Mouse (Mus musculus) olfactory bulb, adult 2 months (tissue): Measurements from ENCODE around the gene Disp1. TPM values are rescaled to one million over a fixed set of nuclear protein-coding genes. Genes with fewer than 3 reads are reported as not detected.

ENCODE experiments used
- H3K27ac ChIP-seq: fragments of 200-500 bp; 2 replicates; pipeline ENCODE4 v1.5.1; 2012; ENCODE audit warnings: low read depth, low read length; ENCODE audit not compliant: insufficient read depth
- H3K4me1 ChIP-seq: fragments of 200-500 bp; 2 replicates; pipeline ENCODE4 v1.6.1; 2012; ENCODE audit warnings: low read length; ENCODE audit not compliant: control insufficient read depth, insufficient read depth
- H3K4me3 ChIP-seq: fragments of 200-500 bp; 2 replicates; pipeline ENCODE4 v1.5.1; 2012; ENCODE audit warnings: mild to moderate bottlenecking, low read depth, low read length, moderate library complexity; ENCODE audit not compliant: insufficient read depth
- CTCF ChIP-seq: fragments of 200-500 bp; IDR thresholded peaks from 2 replicates; pipeline ENCODE4 v1.5.1; 2012; ENCODE audit warnings: low read depth, mild to moderate bottlenecking, low read length, moderate library complexity; ENCODE audit not compliant: insufficient read depth
- POLR2A ChIP-seq: fragments of 200-500 bp; IDR thresholded peaks from 2 replicates; pipeline ENCODE4 v1.6.1; 2012; ENCODE audit warnings: mild to moderate bottlenecking, low read depth, low read length, moderate library complexity; ENCODE audit not compliant: insufficient read depth
- WGBS: fragments of 180-500 bp; shearing (Covaris S2); methylation state at CpG from one replicate; pipeline ENCODE4 v1.1.7; 2018; 5-methylcytosine and 5-hydroxymethylcytosine counted together
- polyA plus RNA-seq: library from polyadenylated mRNA; stranded (reverse); fragments of >200 nt; gene quantifications from 2 replicates; pipeline ENCODE4 v1.2.4, GENCODE M21; 2012; ENCODE audit warnings: low replicate concordance; ENCODE audit not compliant: missing spikeins, insufficient read depth, insufficient read length

Disp1 gene
- polyA plus RNA-seq, 1 experiment, result not detected

DNA sequence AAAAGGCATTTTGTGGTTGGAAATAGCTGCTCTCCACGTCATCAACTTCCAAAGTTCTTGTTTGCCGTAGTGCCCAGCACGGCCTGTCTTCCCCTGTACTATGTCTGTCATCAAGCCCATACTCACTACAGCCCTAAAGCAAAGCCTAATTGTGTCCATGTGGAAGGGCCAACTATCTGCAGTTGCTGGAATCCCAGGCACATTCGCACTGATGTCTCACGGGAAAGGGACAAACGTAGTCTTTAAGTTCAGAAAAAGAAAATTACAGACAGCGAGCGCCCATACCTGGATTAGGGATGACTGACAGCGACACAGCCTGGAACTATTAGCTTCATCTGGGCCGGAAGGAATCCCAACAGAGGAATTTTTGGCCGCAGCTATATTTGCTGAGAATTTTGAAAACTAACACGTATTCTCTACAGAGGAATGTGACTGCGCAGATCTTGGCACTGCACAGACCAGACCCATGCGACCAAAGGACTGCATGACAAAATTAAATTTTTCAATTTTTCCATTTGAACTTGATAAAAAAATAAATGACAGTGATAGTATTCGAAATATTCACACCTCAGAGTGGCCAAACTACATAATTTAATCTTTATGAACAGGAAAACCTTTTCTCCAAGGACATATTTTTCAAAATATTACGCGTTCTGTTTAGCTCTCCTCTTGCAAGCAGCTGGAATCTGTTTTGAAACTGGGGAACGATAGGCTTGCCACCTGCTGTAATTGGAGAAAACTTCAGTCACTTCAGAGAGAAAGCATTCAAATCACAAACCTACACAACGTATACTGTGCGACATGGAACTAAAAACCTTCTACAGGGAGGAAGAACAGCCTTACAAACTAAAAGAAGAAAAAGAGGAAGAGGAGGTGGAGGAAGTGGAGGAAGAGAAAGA is 33.0 kb downstream of the Disp1 start:
- 91% methylated on average over 20 of the region's 20 CpGs for WGBS
- Histone ChIP-seq H3K4me3 (no peak overlapping the region), H3K27ac (no peak overlapping the region), H3K4me1 (peaks cover 7% of the 10 kb centered on the region; the same call in 1 of the 2 replicates)
- TF ChIP-seq CTCF, result no peak
- no peak for TF ChIP-seq POLR2A

DNA sequence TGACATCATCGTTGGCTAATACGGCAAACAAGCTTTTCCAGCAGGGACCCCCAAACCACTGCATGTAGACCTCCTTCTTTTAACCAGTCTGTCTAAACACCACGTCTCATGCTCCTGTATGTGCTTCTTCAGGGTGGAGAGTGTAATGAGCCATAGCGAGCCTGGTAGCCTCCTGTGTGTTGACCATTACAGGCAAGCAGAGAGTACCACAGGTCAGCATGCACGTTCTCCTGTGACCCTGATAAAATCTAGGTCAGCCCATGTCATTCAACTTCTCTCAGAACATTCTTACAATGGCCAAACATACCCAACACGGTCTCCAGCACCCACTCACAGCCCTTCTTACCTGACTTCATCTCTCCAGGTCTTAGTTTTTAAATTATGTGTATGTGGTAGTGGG is 35.8 kb downstream of the Disp1 start:
- TF ChIP-seq POLR2A, result no peak
- TF ChIP-seq CTCF, result no peak
- H3K27ac ChIP-seq, result no peak overlapping the region
- 94% methylated on average over 6 of the region's 6 CpGs for WGBS
- H3K4me3 ChIP-seq, result no peak overlapping the region
- H3K4me1 ChIP-seq, result peaks cover 2% of the 10 kb centered on the region; the same call in 1 of the 2 replicates

DNA sequence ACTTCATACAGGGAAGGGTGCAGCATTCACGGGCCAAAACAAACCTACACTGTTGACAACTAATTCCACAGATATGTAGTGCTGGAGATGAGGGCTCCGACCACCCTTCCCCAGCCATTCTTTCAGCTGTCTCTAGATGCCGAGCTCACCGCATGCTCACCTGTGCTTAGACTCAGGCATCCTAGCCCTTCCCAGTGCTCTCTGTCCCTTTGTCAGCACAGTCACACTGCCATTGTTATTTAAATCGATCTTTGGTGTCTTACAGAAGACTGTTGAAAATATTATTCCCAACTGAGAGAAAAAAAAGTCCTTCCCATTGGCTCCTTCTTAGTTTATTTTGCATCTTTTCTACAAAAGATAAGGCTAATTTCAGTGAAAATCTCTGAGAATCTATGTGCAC is 36.6 kb downstream of the Disp1 start:
- 92% methylated on average over 5 of the region's 5 CpGs for WGBS
- Histone ChIP-seq H3K27ac (no peak overlapping the region), H3K4me1 (peaks cover 2% of the 10 kb centered on the region), H3K4me3 (no peak overlapping the region)
- TF ChIP-seq CTCF (no peak), POLR2A (no peak)

DNA sequence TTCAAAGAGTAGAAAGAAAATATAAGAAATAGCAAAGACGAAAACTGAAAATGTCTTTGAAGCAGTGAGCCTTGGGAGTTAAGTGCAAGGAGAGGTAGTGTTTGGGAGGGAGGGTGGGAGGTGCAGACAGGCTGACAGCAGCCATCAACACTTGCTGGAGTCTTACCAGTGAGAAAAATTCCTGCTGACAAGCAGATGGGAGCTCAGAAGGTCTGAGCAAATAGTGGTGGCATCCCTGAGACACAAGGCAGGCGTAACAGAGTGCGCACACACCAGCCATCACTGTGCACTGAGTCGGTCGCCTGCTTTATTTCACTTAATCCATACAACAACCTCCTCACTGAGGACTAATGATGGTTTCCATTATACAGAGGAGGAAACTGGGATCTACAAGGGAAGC is 37.8 kb downstream of the Disp1 start:
- WGBS, result 92% methylated on average over 5 of the region's 5 CpGs
- Histone ChIP-seq H3K4me3 (no peak overlapping the region), H3K27ac (no peak overlapping the region), H3K4me1 (peaks cover 2% of the 10 kb centered on the region)
- no peak for TF ChIP-seq CTCF
- no peak for TF ChIP-seq POLR2A

DNA sequence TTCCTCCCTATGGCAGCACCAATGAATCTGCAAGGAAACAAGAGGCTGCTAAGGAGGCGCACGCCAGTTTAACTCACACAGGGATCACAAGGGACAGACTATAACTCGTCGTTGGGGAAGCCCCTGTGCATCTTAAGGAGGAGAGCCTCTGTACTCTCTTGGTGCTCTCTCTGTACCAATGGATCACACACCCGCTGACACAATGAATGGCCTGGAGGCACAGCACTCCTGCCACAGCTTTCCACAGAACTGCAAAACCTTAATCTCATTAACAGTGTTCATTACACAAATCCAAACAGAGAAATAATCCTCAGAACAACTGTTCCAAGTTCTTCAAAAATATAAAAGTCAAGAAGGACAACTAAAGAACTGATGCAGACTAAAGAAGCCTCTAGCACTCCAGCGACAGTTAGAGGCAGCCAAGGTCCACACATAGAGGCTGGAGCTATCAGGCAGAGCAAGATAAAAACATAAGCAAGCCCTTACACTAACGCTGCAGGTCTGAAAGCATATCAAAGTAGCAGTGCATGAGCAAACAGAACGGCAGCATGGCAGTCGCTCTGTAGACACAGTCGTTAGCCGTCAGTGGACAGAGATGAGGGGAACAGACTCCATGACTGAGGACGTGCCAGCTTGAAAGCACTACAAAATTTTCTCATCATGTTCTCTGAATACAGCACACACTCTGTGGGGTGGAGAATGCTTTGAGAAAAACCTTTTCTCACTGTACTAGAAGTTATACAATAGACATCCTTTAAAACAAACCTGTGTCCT is 38.5 kb downstream of the Disp1 start:
- Histone ChIP-seq H3K4me1 (peaks cover 2% of the 10 kb centered on the region), H3K4me3 (no peak overlapping the region), H3K27ac (no peak overlapping the region)
- WGBS, result 59% methylated on average over 12 of the region's 12 CpGs
- TF ChIP-seq POLR2A (no peak), CTCF (no peak)

DNA sequence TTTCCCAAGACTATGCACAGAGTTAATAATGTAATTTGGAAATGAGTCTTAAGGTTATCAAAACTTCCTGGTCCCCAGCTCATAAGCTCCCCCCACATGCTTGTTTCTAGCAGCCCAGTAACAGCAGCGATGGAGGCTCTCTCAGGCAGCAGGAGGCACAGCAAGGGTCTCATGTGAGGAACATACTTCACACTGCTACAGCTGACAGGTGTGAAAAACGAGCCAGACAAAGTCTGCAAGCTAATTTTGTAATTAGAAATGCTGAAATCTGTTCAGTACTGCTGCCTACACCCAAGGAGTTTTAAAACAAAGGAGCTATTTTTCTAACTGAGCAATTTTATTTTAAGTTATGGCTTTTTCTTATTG is 40.3 kb downstream of the Disp1 start:
- Histone ChIP-seq H3K4me3 (no peak overlapping the region), H3K4me1 (peaks cover 6% of the 10 kb centered on the region), H3K27ac (no peak overlapping the region)
- no peak for TF ChIP-seq POLR2A
- no peak for TF ChIP-seq CTCF
- 27% methylated on average over 2 of the region's 2 CpGs for WGBS

DNA sequence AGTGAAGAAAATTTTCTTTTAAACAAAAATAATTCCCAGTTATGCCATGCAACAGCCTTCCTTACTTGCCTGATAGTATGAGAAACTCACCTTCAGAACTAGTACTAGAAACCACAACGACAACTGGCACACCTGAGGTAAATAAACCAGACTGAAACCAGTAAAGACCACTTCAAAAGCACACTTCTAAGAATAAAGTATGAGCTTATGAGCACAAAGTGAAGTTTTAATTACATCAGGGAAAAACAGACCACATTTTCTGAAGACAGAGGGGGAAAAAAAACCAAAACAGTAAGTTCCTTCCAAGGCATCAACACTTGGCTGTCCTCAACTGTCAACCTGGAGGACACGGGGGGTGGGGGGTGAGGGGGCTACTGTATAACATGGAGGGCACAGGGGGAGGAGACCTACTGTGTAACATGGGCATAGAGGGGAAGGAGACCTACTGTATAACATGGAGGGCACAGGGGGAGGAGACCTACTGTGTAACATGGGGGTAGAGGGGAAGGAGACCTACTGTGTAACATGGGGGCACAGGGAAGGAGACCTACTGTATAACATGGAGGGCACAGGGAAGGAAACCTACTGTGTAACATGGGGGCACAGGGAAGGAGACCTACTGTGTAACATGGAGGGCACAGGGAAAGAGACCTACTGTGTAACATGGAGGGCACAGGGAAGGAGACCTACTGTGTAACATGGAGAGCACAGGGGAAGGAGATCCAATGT is 40.9 kb downstream of the Disp1 start:
- 89% methylated on average over 2 of the region's 2 CpGs for WGBS
- TF ChIP-seq CTCF (no peak), POLR2A (no peak)

DNA sequence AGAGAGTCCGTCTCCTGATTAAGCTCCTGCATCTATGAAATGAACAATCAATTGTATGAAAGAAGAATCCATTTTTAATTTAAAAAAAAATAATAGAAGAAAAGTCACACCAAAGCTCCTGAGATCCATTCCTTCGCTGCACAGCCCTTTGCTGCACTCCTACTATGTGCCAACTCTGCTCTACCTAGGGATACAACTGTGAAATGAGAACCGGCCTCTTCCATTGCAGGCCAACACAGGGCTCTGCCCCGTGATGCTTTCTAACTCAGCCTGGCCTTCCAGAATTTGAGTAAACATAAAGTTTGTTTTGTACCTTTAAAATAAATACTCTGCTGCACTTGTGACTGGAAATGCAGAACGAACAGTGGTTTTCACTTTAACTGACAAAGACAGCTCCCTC is 42.0 kb downstream of the Disp1 start:
- no peak overlapping the region for H3K4me3 ChIP-seq
- TF ChIP-seq POLR2A (no peak), CTCF (no peak)
- H3K27ac ChIP-seq, result no peak overlapping the region
- peaks cover 6% of the 10 kb centered on the region for H3K4me1 ChIP-seq
- 97% methylated on average over 5 of the region's 5 CpGs for WGBS

More for the DNA sequence above, 40.9 kb downstream of the Disp1 start:
- H3K27ac ChIP-seq, result no peak overlapping the region
- H3K4me3 ChIP-seq, result no peak overlapping the region
- H3K4me1 ChIP-seq, result peaks cover 6% of the 10 kb centered on the region
